Mouse (Mus musculus): ENCODE results near the gene Tenm3. TPM values are rescaled to one million over a fixed set of nuclear protein-coding genes. Genes with fewer than 3 reads are reported as not detected.

Gene Tenm3
- polyA plus RNA-seq, 1 experiment from 2014 or later, result 65.3 TPM

GRCm38 (mm10) chr8:48425101-48425500 is 418.6 kb downstream of the Tenm3 start:
- Histone ChIP-seq H3K9ac (no peak overlapping the region), H3K36me3 (no peaks in the 10 kb centered on the region), H3K4me1 (peaks cover 7% of the 10 kb centered on the region; the same call in 1 of the 2 replicates), H3K27ac (no peak overlapping the region), H3K27me3 (no peaks in the 10 kb centered on the region), H3K4me2 (replicated peaks) (no peak overlapping the region), H3K9me3 (no peaks in the 10 kb centered on the region), H3K4me3 (no peak overlapping the region)
- ATAC-seq (ENCODE audit: insufficient number of reproducible peaks, insufficient read depth, low FRiP score, low TSS enrichment), result no peak
- 87% methylated on average over 11 of the region's 11 CpGs for WGBS

- H3K27me3 ChIP-seq, result no peaks in the 10 kb centered on the region
- H3K9me3 ChIP-seq, result no peaks in the 10 kb centered on the region
- no peak overlapping the region for H3K4me3 ChIP-seq
- H3K27ac ChIP-seq, result no peak overlapping the region
- H3K4me2 ChIP-seq (replicated peaks), result no peak overlapping the region
- no peak for ATAC-seq (ENCODE audit: insufficient number of reproducible peaks, insufficient read depth, low FRiP score, low TSS enrichment)
- no peaks in the 10 kb centered on the region for H3K4me1 ChIP-seq
- H3K9ac ChIP-seq, result no peak overlapping the region
- peaks cover 7% of the 10 kb centered on the region; the same call in 1 of the 2 replicates for H3K36me3 ChIP-seq
- 49% methylated on average over 11 of the region's 11 CpGs for WGBS
Observed at GRCm38 (mm10) chr8:48417714-48418113, 426.0 kb downstream of the Tenm3 start.

- no peak for ATAC-seq (ENCODE audit: insufficient number of reproducible peaks, insufficient read depth, low FRiP score, low TSS enrichment)
- no peak overlapping the region for H3K4me3 ChIP-seq
- H3K4me1 ChIP-seq, result no peaks in the 10 kb centered on the region
- H3K27ac ChIP-seq, result no peak overlapping the region
- 98% methylated on average over 8 of the region's 8 CpGs for WGBS
- H3K27me3 ChIP-seq, result no peaks in the 10 kb centered on the region
- no peak overlapping the region for H3K9ac ChIP-seq
- no peak overlapping the region for H3K4me2 ChIP-seq (replicated peaks)
- no peaks in the 10 kb centered on the region for H3K9me3 ChIP-seq
- peaks cover 12% of the 10 kb centered on the region for H3K36me3 ChIP-seq
Observed at GRCm38 (mm10) chr8:48410916-48411315, 432.8 kb downstream of the Tenm3 start.

GRCm38 (mm10) chr8:48400572-48400972 is 443.2 kb downstream of the Tenm3 start:
- 0 out of 2 replicates have a peak, but pooled peaks have one; percentile 52 for ATAC-seq (ENCODE audit: insufficient number of reproducible peaks, insufficient read depth, low FRiP score, low TSS enrichment)
- no peaks in the 10 kb centered on the region for H3K4me1 ChIP-seq
- no peak overlapping the region for H3K27ac ChIP-seq
- 67% methylated on average over 12 of the region's 12 CpGs for WGBS
- H3K36me3 ChIP-seq, result no peaks in the 10 kb centered on the region
- no peak overlapping the region for H3K9ac ChIP-seq
- no peaks in the 10 kb centered on the region for H3K9me3 ChIP-seq
- no peak overlapping the region for H3K4me3 ChIP-seq
- H3K27me3 ChIP-seq, result no peaks in the 10 kb centered on the region
- no peak overlapping the region for H3K4me2 ChIP-seq (replicated peaks)

- no peaks in the 10 kb centered on the region for H3K4me1 ChIP-seq
- H3K27me3 ChIP-seq, result no peaks in the 10 kb centered on the region
- H3K4me2 ChIP-seq (replicated peaks), result no peak overlapping the region
- WGBS, result 85% methylated on average over 10 of the region's 10 CpGs
- H3K9ac ChIP-seq, result no peak overlapping the region
- no peak overlapping the region for H3K27ac ChIP-seq
- no peaks in the 10 kb centered on the region for H3K9me3 ChIP-seq
- ATAC-seq (ENCODE audit: insufficient number of reproducible peaks, insufficient read depth, low FRiP score, low TSS enrichment), result no peak
- H3K4me3 ChIP-seq, result no peak overlapping the region
- H3K36me3 ChIP-seq, result no peaks in the 10 kb centered on the region
Observed at GRCm38 (mm10) chr8:48385833-48386232, 457.9 kb downstream of the Tenm3 start.

GRCm38 (mm10) chr8:48380035-48380434 is 463.7 kb downstream of the Tenm3 start:
- Histone ChIP-seq H3K27me3 (no peaks in the 10 kb centered on the region), H3K4me1 (no peaks in the 10 kb centered on the region), H3K9ac (no peak overlapping the region), H3K4me2 (replicated peaks) (no peak overlapping the region), H3K4me3 (no peak overlapping the region), H3K36me3 (no peaks in the 10 kb centered on the region), H3K27ac (no peak overlapping the region), H3K9me3 (no peaks in the 10 kb centered on the region)
- 82% methylated on average over 12 of the region's 12 CpGs for WGBS
- no peak for ATAC-seq (ENCODE audit: insufficient number of reproducible peaks, insufficient read depth, low FRiP score, low TSS enrichment)

- ATAC-seq (ENCODE audit: insufficient number of reproducible peaks, insufficient read depth, low FRiP score, low TSS enrichment), result no peak
- no peak overlapping the region for H3K4me3 ChIP-seq
- H3K4me2 ChIP-seq (replicated peaks), result no peak overlapping the region
- no peak overlapping the region for H3K27ac ChIP-seq
- H3K9ac ChIP-seq, result no peak overlapping the region
- no peaks in the 10 kb centered on the region for H3K36me3 ChIP-seq
- 75% methylated on average over 6 of the region's 6 CpGs for WGBS
- H3K4me1 ChIP-seq, result no peaks in the 10 kb centered on the region
- no peaks in the 10 kb centered on the region for H3K27me3 ChIP-seq
- no peaks in the 10 kb centered on the region for H3K9me3 ChIP-seq
Observed at GRCm38 (mm10) chr8:48376774-48377173, 467.0 kb downstream of the Tenm3 start.

- H3K4me3 ChIP-seq, result no peak overlapping the region
- 89% methylated on average over 5 of the region's 5 CpGs for WGBS
- H3K36me3 ChIP-seq, result no peaks in the 10 kb centered on the region
- no peaks in the 10 kb centered on the region for H3K9me3 ChIP-seq
- no peak overlapping the region for H3K4me2 ChIP-seq (replicated peaks)
- no peak for ATAC-seq (ENCODE audit: insufficient number of reproducible peaks, insufficient read depth, low FRiP score, low TSS enrichment)
- H3K27ac ChIP-seq, result no peak overlapping the region
- no peak overlapping the region for H3K9ac ChIP-seq
- no peaks in the 10 kb centered on the region for H3K27me3 ChIP-seq
- H3K4me1 ChIP-seq, result no peaks in the 10 kb centered on the region
Observed at GRCm38 (mm10) chr8:48375183-48375582, 468.6 kb downstream of the Tenm3 start.

GRCm38 (mm10) chr8:48373404-48373803 is 470.3 kb downstream of the Tenm3 start:
- Histone ChIP-seq H3K9me3 (no peaks in the 10 kb centered on the region), H3K9ac (no peak overlapping the region), H3K36me3 (no peaks in the 10 kb centered on the region), H3K4me1 (no peaks in the 10 kb centered on the region), H3K4me3 (no peak overlapping the region), H3K27me3 (no peaks in the 10 kb centered on the region), H3K4me2 (replicated peaks) (no peak overlapping the region), H3K27ac (no peak overlapping the region)
- 83% methylated on average over 11 of the region's 11 CpGs for WGBS
- no peak for ATAC-seq (ENCODE audit: insufficient number of reproducible peaks, insufficient read depth, low FRiP score, low TSS enrichment)

- WGBS, result 77% methylated on average over 10 of the region's 10 CpGs
- no peak for ATAC-seq (ENCODE audit: insufficient number of reproducible peaks, insufficient read depth, low FRiP score, low TSS enrichment)
- H3K9ac ChIP-seq, result no peak overlapping the region
- H3K36me3 ChIP-seq, result no peaks in the 10 kb centered on the region
- no peaks in the 10 kb centered on the region for H3K4me1 ChIP-seq
- no peaks in the 10 kb centered on the region for H3K27me3 ChIP-seq
- no peaks in the 10 kb centered on the region for H3K9me3 ChIP-seq
- no peak overlapping the region for H3K4me2 ChIP-seq (replicated peaks)
- H3K27ac ChIP-seq, result no peak overlapping the region
- H3K4me3 ChIP-seq, result no peak overlapping the region
Observed at GRCm38 (mm10) chr8:48367164-48367563, 476.6 kb downstream of the Tenm3 start.

- no peak overlapping the region for H3K4me2 ChIP-seq (replicated peaks)
- H3K4me3 ChIP-seq, result no peak overlapping the region
- no peaks in the 10 kb centered on the region for H3K4me1 ChIP-seq
- H3K9me3 ChIP-seq, result no peaks in the 10 kb centered on the region
- no peak overlapping the region for H3K27ac ChIP-seq
- no peak for ATAC-seq (ENCODE audit: insufficient number of reproducible peaks, insufficient read depth, low FRiP score, low TSS enrichment)
- H3K9ac ChIP-seq, result no peak overlapping the region
- 81% methylated on average over 2 of the region's 2 CpGs for WGBS
- peaks cover 8% of the 10 kb centered on the region; the same call in 1 of the 2 replicates for H3K36me3 ChIP-seq
- H3K27me3 ChIP-seq, result no peaks in the 10 kb centered on the region
Observed at GRCm38 (mm10) chr8:48356849-48357248, 486.9 kb downstream of the Tenm3 start.

GRCm38 (mm10) chr8:48353458-48353857 is 490.3 kb downstream of the Tenm3 start:
- Histone ChIP-seq H3K4me1 (no peaks in the 10 kb centered on the region), H3K9me3 (no peaks in the 10 kb centered on the region), H3K36me3 (0 out of 2 replicates have a peak, but pooled peaks cover 5% of the 10 kb centered on the region), H3K4me3 (no peak overlapping the region), H3K27me3 (no peaks in the 10 kb centered on the region), H3K4me2 (replicated peaks) (no peak overlapping the region), H3K9ac (no peak overlapping the region), H3K27ac (no peak overlapping the region)
- 94% methylated on average over 6 of the region's 6 CpGs for WGBS
- ATAC-seq (ENCODE audit: insufficient number of reproducible peaks, insufficient read depth, low FRiP score, low TSS enrichment), result no peak

GRCm38 (mm10) chr8:48348901-48349300 is 494.9 kb downstream of the Tenm3 start:
- Histone ChIP-seq H3K27me3 (no peaks in the 10 kb centered on the region), H3K27ac (no peak overlapping the region), H3K4me1 (no peaks in the 10 kb centered on the region), H3K4me2 (replicated peaks) (no peak overlapping the region), H3K9me3 (no peaks in the 10 kb centered on the region), H3K9ac (no peak overlapping the region), H3K4me3 (no peak overlapping the region), H3K36me3 (0 out of 2 replicates have a peak, but pooled peaks cover 5% of the 10 kb centered on the region)
- no peak for ATAC-seq (ENCODE audit: insufficient number of reproducible peaks, insufficient read depth, low FRiP score, low TSS enrichment)
- WGBS, result 97% methylated on average over 5 of the region's 5 CpGs
